Mouse (Mus musculus): ENCODE data around the gene Adam12.

- TF ChIP-seq CTCF (IDR thresholded peaks at IDR 0.05; ENCODE audit: control insufficient read depth, insufficient read depth, low read length) (no peak), POLR2A (IDR thresholded peaks at IDR 0.05; ENCODE audit: borderline replicate concordance, control insufficient read depth, low read depth, low read length) (no peak)
Observed at GRCm38 (mm10) chr7:134032959-134033366, 199.0 kb downstream of the Adam12 start.

Measured in bone marrow, adult 2 months (tissue).